Mouse (Mus musculus) ES-Bruce4 (cell line): ENCODE results near the gene Acoxl. TPM values are rescaled to one million over a fixed set of nuclear protein-coding genes. Genes with fewer than 3 reads are reported as not detected.

Source experiments
- H3K27ac ChIP-seq: 2 replicates; pipeline ENCODE4 v1.5.1; 2012; ENCODE audit warnings: low read length, inconsistent platforms; ENCODE audit not compliant: insufficient read depth
- H3K27me3 ChIP-seq: 2 replicates; pipeline ENCODE4 v1.6.1; 2012; ENCODE audit warnings: mild to moderate bottlenecking, low read length, inconsistent platforms; ENCODE audit not compliant: control insufficient read depth, poor library complexity, insufficient read depth, severe bottlenecking
- H3K36me3 ChIP-seq: 2 replicates; pipeline ENCODE4 v1.6.1; 2012; ENCODE audit warnings: inconsistent platforms, mild to moderate bottlenecking, low read length, moderate library complexity; ENCODE audit not compliant: control insufficient read depth, poor library complexity, insufficient read depth, severe bottlenecking
- H3K4me1 ChIP-seq: one replicate; pipeline ENCODE4 v1.8.1; 2011; ENCODE audit warnings: low read length; ENCODE audit not compliant: control insufficient read depth, insufficient read depth
- H3K4me3 ChIP-seq: 2 replicates; pipeline ENCODE4 v1.5.1; 2011; ENCODE audit warnings: low read depth, mild to moderate bottlenecking, low read length
- H3K9ac ChIP-seq: 2 replicates; pipeline ENCODE4 v1.6.1; 2012; ENCODE audit warnings: low read depth, mild to moderate bottlenecking, inconsistent platforms; ENCODE audit not compliant: poor library complexity, severe bottlenecking
- H3K9me3 ChIP-seq: replicated peaks from 2 replicates; pipeline ENCODE4 v1.6.1; 2012; ENCODE audit warnings: mild to moderate bottlenecking, low read length, inconsistent platforms; ENCODE audit not compliant: control insufficient read depth, poor library complexity, insufficient read depth, severe bottlenecking
- CTCF ChIP-seq: IDR thresholded peaks from one replicate; pipeline ENCODE4 v1.8.1; 2011; ENCODE audit warnings: low read depth, low read length
- EP300 ChIP-seq: IDR thresholded peaks from 2 replicates; pipeline ENCODE4 v1.6.1; 2011; ENCODE audit warnings: low read depth, low read length; ENCODE audit not compliant: insufficient read depth
- POLR2A ChIP-seq: IDR thresholded peaks from one replicate; pipeline ENCODE4 v1.8.1; 2011; ENCODE audit warnings: low read length; ENCODE audit not compliant: insufficient read depth
- polyA plus RNA-seq: library from polyadenylated mRNA; stranded (reverse); fragments of >200 nt; gene quantifications from 2 replicates; pipeline ENCODE4 v1.2.4, GENCODE M21; 2011; ENCODE audit warnings: low read depth; ENCODE audit not compliant: missing spikeins, insufficient read depth, insufficient read length

Acoxl gene
- polyA plus RNA-seq, 1 experiment, result not detected

DNA sequence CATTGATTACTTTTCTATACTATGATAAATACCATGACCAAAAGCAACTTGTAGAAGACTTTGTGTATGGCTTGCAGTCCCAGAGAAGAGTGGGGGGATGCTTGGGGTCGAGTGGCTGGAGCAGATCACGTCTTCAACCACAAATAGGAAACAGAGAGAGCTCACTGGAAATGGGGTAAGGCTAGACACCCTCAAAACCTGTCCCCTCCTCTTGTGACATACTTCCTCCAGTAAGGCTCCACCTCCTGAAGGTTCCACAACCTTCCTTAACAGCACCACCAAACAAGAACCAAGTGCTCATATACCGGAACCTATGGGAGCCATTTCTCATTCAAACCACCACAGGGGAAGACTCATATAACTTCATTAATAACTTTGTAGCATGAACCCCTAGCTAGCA is 331.9 kb downstream of the Acoxl start:
- no peak for TF ChIP-seq CTCF
- no peak for TF ChIP-seq POLR2A
- no peak for TF ChIP-seq EP300
- H3K4me1 ChIP-seq, result peaks cover 5% of the 10 kb centered on the region

DNA sequence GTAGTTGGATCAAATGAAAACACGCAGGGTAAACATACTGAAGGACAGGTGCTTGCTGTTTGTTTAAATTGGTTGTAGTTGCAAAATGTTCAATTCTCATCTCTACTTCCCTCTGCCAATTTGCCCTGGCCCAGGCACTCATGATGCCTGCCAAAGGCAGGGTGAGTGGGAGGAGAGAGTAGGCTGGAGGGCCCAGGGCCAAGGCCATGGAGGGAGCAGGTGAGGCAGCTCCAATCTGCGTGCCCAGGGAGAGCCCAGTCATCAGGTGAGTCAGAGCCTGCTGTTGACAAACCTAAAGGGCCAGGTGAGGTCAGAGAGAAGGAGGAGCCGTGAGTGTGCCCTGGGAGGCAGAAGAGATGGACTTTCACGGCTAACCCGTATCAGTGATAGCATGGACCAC is 333.6 kb downstream of the Acoxl start:
- H3K4me1 ChIP-seq, result peaks cover 5% of the 10 kb centered on the region
- H3K27ac ChIP-seq, result no peak overlapping the region
- no peak for TF ChIP-seq CTCF
- TF ChIP-seq POLR2A, result no peak
- no peak for TF ChIP-seq EP300
- H3K9me3 ChIP-seq, result no peaks in the 10 kb centered on the region
- H3K9ac ChIP-seq, result no peak overlapping the region
- no peaks in the 10 kb centered on the region for H3K27me3 ChIP-seq
- no peaks in the 10 kb centered on the region for H3K36me3 ChIP-seq
- no peak overlapping the region for H3K4me3 ChIP-seq

More for the DNA sequence above, 331.9 kb downstream of the Acoxl start:
- Histone ChIP-seq H3K27me3 (no peaks in the 10 kb centered on the region), H3K9ac (no peak overlapping the region), H3K4me3 (no peak overlapping the region), H3K9me3 (no peaks in the 10 kb centered on the region), H3K36me3 (no peaks in the 10 kb centered on the region), H3K27ac (no peak overlapping the region)

Other genes with a start within 250 kb of the Acoxl start
- gene Mal, start 182.2 kb upstream of the Acoxl start, polyA plus RNA-seq, result 3.9 and 4.9 TPM in 2 replicates
- gene Mall, start 108.9 kb upstream of the Acoxl start, polyA plus RNA-seq, result 5.2 and 5.3 TPM in 2 replicates
- 9.7 and 11.5 TPM in 2 replicates for gene Nphp1, start 50.0 kb upstream of the Acoxl start, polyA plus RNA-seq
- 16.6 and 17.6 TPM in 2 replicates for gene Mtln, start 46.4 kb upstream of the Acoxl start, polyA plus RNA-seq
- 191 and 198 TPM in 2 replicates for gene Bub1, start 7.0 kb upstream of the Acoxl start, polyA plus RNA-seq